Mouse (Mus musculus): ENCODE measurements at regions not wholly inside any gene's neighbourhood (a gene's known extent, or its start where the extent isn't known, plus 50 kb on each side); places are given as distances from the start of the nearest gene placed in this dataset.
"Not testable (repeated sequence)": the region's sequence is repeated elsewhere in the genome, so short reads cannot be mapped to it uniquely, and the experiment has no call there.

DNA sequence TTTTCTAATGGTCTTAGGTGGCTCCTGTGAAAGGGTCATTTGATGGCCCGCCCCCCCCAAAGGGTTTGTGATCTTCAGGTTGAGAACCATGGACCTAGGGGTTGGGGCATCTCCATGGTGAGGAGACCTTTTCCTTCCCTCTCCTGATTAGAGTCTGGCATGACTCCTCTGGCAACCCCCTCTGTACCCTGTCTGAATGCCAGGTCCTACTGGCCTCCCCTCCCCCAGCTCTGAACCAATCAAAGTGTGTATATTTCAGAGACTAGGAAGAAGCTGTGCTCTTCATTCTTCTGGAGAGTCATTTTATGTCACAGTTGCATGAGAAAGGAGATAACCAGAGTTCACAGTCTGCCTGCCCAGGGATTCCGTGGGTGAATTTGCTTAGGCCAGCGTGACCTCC lies 164.8 kb downstream of the Bcl2l11 start:
- DNase-seq (ENCODE audit: low read depth in 3 of 3, low spot score in 3 of 3) (no peak), ATAC-seq (ENCODE audit: insufficient read depth) (no peak)
- Histone ChIP-seq H3K9ac (replicated peaks) (no peak overlapping the region), H3K27me3 (ENCODE audit: control insufficient read depth, insufficient read depth, low read length) (no peaks in the 10 kb centered on the region), H3K4me2 (ENCODE audit: low read depth) (no peak overlapping the region), H3K9me3 (ENCODE audit: control insufficient read depth, low read length) (no peaks in the 10 kb centered on the region), H3K36me3 (replicated peaks; ENCODE audit: control insufficient read depth, insufficient read depth, low read depth) (no peaks in the 10 kb centered on the region), H3K27ac (no peak overlapping the region), H3K4me3 (ENCODE audit: insufficient read depth in 1 of 2, low read depth in 2 of 2, low read length in 2 of 2) (no peak overlapping the region), H3K4me1 (replicated peaks; ENCODE audit: control insufficient read depth in 2 of 2, insufficient read depth in 2 of 2, low read length in 1 of 2) (peaks cover 0 to 3% of the 10 kb centered on the region in 2 experiments; a peak in 1 of 4 replicates)
- 65% methylated on average over 3 of the region's 3 CpGs for WGBS (ENCODE audit: insufficient replicate concordance)
- no peak for TF ChIP-seq CTCF (IDR thresholded peaks at IDR 0.05; ENCODE audit: low read depth)
- TF ChIP-seq EP300 (IDR thresholded peaks at IDR 0.05; ENCODE audit: low read depth) = no peak

- no peaks in the 10 kb centered on the region for H3K9me3 ChIP-seq (ENCODE audit: control insufficient read depth, low read length)
- H3K4me1 ChIP-seq (replicated peaks; ENCODE audit: control insufficient read depth in 2 of 2, insufficient read depth in 2 of 2, low read length in 1 of 2) = peaks cover 0 to 15% of the 10 kb centered on the region in 2 experiments; a peak in 3 of 4 replicates
- no peak for ATAC-seq (ENCODE audit: insufficient read depth)
- no peaks in the 10 kb centered on the region for H3K27me3 ChIP-seq (ENCODE audit: control insufficient read depth, insufficient read depth, low read length)
- H3K4me2 ChIP-seq (ENCODE audit: low read depth) = no peak overlapping the region
- H3K4me3 ChIP-seq (ENCODE audit: insufficient read depth in 1 of 2, low read depth in 2 of 2, low read length in 2 of 2) = no peak overlapping the region
- H3K36me3 ChIP-seq (replicated peaks; ENCODE audit: control insufficient read depth, insufficient read depth, low read depth) = no peaks in the 10 kb centered on the region
- DNase-seq (ENCODE audit: low read depth in 3 of 3, low spot score in 3 of 3) = no peak
- no peak overlapping the region for H3K27ac ChIP-seq
- TF ChIP-seq EP300 (IDR thresholded peaks at IDR 0.05; ENCODE audit: low read depth) = no peak
- TF ChIP-seq CTCF (IDR thresholded peaks at IDR 0.05; ENCODE audit: low read depth) = no peak
- 24% methylated on average over 3 of the region's 3 CpGs for WGBS (ENCODE audit: insufficient replicate concordance)
- no peak overlapping the region for H3K9ac ChIP-seq (replicated peaks)
These were observed 168.8 kb downstream of the Bcl2l11 start for GRCm38 (mm10) chr2:128294610-128295009.

DNA sequence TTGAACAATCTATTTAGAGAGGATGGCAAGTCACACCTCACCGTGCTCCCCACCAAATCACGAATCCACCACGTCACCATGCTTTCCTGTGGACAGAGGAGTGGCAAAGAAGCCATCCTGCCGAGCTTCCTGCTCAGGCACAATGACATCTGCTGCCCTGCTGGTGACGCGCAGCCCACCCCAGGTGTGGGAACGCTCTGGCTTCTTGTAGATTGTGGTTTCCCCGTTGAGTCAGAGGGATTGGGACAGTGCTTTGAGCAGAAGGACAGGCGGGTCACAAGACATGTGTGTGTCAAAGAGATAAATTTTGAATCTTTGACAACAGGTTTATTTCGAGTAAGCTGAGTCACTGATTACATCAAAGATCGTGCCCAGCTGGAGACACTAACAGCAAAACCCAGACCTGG lies 169.2 kb downstream of the Bcl2l11 start:
- DNase-seq (ENCODE audit: low read depth in 3 of 3, low spot score in 3 of 3) = peak in 1 of 3 experiments; percentile 56
- 9% methylated on average over 11 of the region's 11 CpGs for WGBS (ENCODE audit: insufficient replicate concordance)

GRCm38 (mm10) chr2:128295726-128296234 lies 169.9 kb downstream of the Bcl2l11 start:
- Histone ChIP-seq H3K9ac (replicated peaks) (no peak overlapping the region), H3K4me2 (ENCODE audit: low read depth) (no peak overlapping the region), H3K4me3 (ENCODE audit: insufficient read depth in 1 of 2, low read depth in 2 of 2, low read length in 2 of 2) (no peak overlapping the region), H3K36me3 (replicated peaks; ENCODE audit: control insufficient read depth, insufficient read depth, low read depth) (no peaks in the 10 kb centered on the region), H3K4me1 (replicated peaks; ENCODE audit: control insufficient read depth in 2 of 2, insufficient read depth in 2 of 2, low read length in 1 of 2) (peaks cover 0 to 18% of the 10 kb centered on the region in 2 experiments; a peak in 3 of 4 replicates), H3K9me3 (ENCODE audit: control insufficient read depth, low read length) (no peaks in the 10 kb centered on the region), H3K27ac (no peak overlapping the region), H3K27me3 (ENCODE audit: control insufficient read depth, insufficient read depth, low read length) (no peaks in the 10 kb centered on the region)
- TF ChIP-seq CTCF (IDR thresholded peaks at IDR 0.05; ENCODE audit: low read depth) (no peak), EP300 (IDR thresholded peaks at IDR 0.05; ENCODE audit: low read depth) (no peak)
- DNase-seq (ENCODE audit: low read depth in 3 of 3, low spot score in 3 of 3) (no peak), ATAC-seq (ENCODE audit: insufficient read depth) (no peak)
- WGBS (ENCODE audit: insufficient replicate concordance) = 37% methylated on average over 3 of the region's 3 CpGs

More for the DNA sequence above, 169.2 kb downstream of the Bcl2l11 start:
- no peak for TF ChIP-seq CTCF (IDR thresholded peaks at IDR 0.05; ENCODE audit: low read depth)
- TF ChIP-seq EP300 (IDR thresholded peaks at IDR 0.05; ENCODE audit: low read depth) = 0 out of 2 replicates have a peak, but pooled peaks have one; percentile 8
- Histone ChIP-seq H3K4me3 (ENCODE audit: insufficient read depth in 1 of 2, low read depth in 2 of 2, low read length in 2 of 2) (no peak overlapping the region), H3K27ac (no peak overlapping the region), H3K9ac (replicated peaks) (no peak overlapping the region), H3K4me2 (ENCODE audit: low read depth) (no peak overlapping the region), H3K36me3 (replicated peaks; ENCODE audit: control insufficient read depth, insufficient read depth, low read depth) (no peaks in the 10 kb centered on the region), H3K9me3 (ENCODE audit: control insufficient read depth, low read length) (no peaks in the 10 kb centered on the region), H3K4me1 (replicated peaks; ENCODE audit: control insufficient read depth in 2 of 2, insufficient read depth in 2 of 2, low read length in 1 of 2) (peaks cover 0 to 15% of the 10 kb centered on the region in 2 experiments; a peak in 3 of 4 replicates), H3K27me3 (ENCODE audit: control insufficient read depth, insufficient read depth, low read length) (no peaks in the 10 kb centered on the region)
- ATAC-seq (ENCODE audit: insufficient read depth) = no peak

DNA sequence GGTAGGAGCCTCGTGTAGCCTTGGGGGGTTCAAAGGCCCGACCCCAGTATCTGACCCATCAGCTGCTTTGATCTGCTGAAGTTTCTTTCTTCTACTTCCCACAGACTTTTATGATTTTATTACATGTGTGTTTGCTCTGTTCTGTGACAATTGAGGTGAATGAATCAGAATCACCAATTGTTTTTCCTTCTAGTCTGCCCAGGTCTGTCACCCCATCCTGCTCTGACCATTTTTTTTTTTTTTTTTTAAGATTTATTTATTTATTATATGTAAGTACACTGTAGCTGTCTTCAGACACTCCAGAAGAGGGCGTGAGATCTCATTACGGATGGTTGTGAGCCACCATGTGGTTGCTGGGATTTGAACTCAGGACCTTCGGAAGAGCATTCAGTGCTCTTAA lies 170.6 kb downstream of the Bcl2l11 start:
- 36% methylated on average over 5 of the region's 5 CpGs for WGBS (ENCODE audit: insufficient replicate concordance)
- H3K36me3 ChIP-seq (replicated peaks; ENCODE audit: control insufficient read depth, insufficient read depth, low read depth); H3K4me2 ChIP-seq (ENCODE audit: low read depth); DNase-seq (ENCODE audit: low read depth in 3 of 3, low spot score in 3 of 3); H3K9ac ChIP-seq (replicated peaks); H3K27me3 ChIP-seq (ENCODE audit: control insufficient read depth, insufficient read depth, low read length); H3K9me3 ChIP-seq (ENCODE audit: control insufficient read depth, low read length); H3K4me3 ChIP-seq (ENCODE audit: insufficient read depth in 1 of 2, low read depth in 2 of 2, low read length in 2 of 2); H3K27ac ChIP-seq; ATAC-seq (ENCODE audit: insufficient read depth): not testable (repeated sequence)
- H3K4me1 ChIP-seq (replicated peaks; ENCODE audit: control insufficient read depth in 2 of 2, insufficient read depth in 2 of 2, low read length in 1 of 2) = peaks cover 0 to 18% of the 10 kb centered on the region in 2 experiments; a peak in 3 of 4 replicates

All from liver, embryonic 14.5 days (tissue).